Mouse (Mus musculus): Measurements from ENCODE around the gene Fcgrt.

GRCm38 (mm10) chr7:45045741-45046140, 57.9 kb downstream of the Fcgrt start:
- TF ChIP-seq EP300 (IDR thresholded peaks at IDR 0.05), result no peak
- TF ChIP-seq CTCF (IDR thresholded peaks at IDR 0.05), result no peak
